Mouse (Mus musculus) olfactory bulb, adult 2 months (tissue): ENCODE data around the gene Ang.

Experiments used
- CTCF ChIP-seq: fragments of 200-500 bp; IDR thresholded peaks from 2 replicates; pipeline ENCODE4 v1.5.1; 2012; ENCODE audit warnings: low read depth, mild to moderate bottlenecking, low read length, moderate library complexity; ENCODE audit not compliant: insufficient read depth
- POLR2A ChIP-seq: fragments of 200-500 bp; IDR thresholded peaks from 2 replicates; pipeline ENCODE4 v1.6.1; 2012; ENCODE audit warnings: mild to moderate bottlenecking, low read depth, low read length, moderate library complexity; ENCODE audit not compliant: insufficient read depth

DNA sequence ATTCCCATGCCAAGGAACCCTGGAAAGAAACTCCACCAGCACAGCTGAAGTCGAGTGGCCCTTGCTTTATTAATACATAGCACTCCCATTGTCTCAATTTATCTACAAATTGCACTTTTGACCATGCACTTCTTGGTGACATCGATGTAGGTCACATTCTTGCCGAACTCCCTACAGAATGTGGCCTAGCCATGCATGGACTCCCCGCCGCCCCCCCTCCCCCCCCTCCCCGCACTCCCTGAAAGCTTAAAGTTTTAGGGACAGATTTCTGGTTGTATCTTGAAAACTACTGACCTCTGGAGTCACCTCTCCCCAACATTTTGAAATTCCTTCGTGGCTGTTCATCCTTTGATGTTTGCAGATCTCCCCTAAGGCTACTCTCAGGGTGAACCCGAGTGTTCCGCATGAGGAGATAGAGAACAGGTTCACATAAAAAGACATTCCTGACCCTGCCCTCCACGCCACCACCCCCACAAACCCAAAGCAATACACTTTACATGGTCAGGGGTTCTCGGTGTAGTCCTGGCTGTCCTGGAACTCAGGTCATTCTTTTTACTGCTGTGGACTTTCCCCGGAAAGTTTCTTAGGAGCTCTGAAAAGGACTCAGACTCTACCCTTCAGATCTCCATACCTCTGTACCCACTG is 23.1 kb downstream of the Ang start, which contains the start of gene Eddm3b:
- no peak for TF ChIP-seq CTCF
- no peak for TF ChIP-seq POLR2A
